Mouse (Mus musculus) brain, embryonic 14.5 days (tissue): ENCODE measurements at regions not wholly inside any gene's neighbourhood (a gene's known extent, or its start where the extent isn't known, plus 50 kb on each side); places are given as distances from the start of the nearest gene placed in this dataset.

Experiments used
- CTCF ChIP-seq: fragments of 200-500 bp; IDR thresholded peaks from 2 replicates; pipeline ENCODE4 v1.5.1; 2012; ENCODE audit warnings: inconsistent platforms, mild to moderate bottlenecking, moderate library complexity, borderline replicate concordance; ENCODE audit not compliant: insufficient read depth, insufficient read length; ENCODE audit errors: extremely low read depth
- POLR2A ChIP-seq: fragments of 200-500 bp; IDR thresholded peaks from 2 replicates; pipeline ENCODE4 v1.6.1; 2012; ENCODE audit warnings: mild to moderate bottlenecking, inconsistent platforms, borderline replicate concordance; ENCODE audit not compliant: poor library complexity, insufficient read depth, insufficient read length, severe bottlenecking; ENCODE audit errors: extremely low read depth

GRCm38 (mm10) chr15:87325389-87325788 lies 218.7 kb upstream of the Fam19a5 start:
- TF ChIP-seq CTCF (no peak), POLR2A (no peak)
